Mouse (Mus musculus) ovary, postnatal 36 days (tissue): ENCODE measurements at regions not wholly inside any gene's neighbourhood (a gene's known extent, or its start where the extent isn't known, plus 50 kb on each side); places are given as distances from the start of the nearest gene placed in this dataset.

Experiments
- DNase-seq: peaks from one replicate; pipeline ENCODE4 v3.0.0; 2022; ENCODE audit warnings: low spot score, mixed read lengths

GRCm38 (mm10) chr4:91180241-91181096 is 220.1 kb downstream of the Elavl2 start:
- DNase-seq: no peak

DNA sequence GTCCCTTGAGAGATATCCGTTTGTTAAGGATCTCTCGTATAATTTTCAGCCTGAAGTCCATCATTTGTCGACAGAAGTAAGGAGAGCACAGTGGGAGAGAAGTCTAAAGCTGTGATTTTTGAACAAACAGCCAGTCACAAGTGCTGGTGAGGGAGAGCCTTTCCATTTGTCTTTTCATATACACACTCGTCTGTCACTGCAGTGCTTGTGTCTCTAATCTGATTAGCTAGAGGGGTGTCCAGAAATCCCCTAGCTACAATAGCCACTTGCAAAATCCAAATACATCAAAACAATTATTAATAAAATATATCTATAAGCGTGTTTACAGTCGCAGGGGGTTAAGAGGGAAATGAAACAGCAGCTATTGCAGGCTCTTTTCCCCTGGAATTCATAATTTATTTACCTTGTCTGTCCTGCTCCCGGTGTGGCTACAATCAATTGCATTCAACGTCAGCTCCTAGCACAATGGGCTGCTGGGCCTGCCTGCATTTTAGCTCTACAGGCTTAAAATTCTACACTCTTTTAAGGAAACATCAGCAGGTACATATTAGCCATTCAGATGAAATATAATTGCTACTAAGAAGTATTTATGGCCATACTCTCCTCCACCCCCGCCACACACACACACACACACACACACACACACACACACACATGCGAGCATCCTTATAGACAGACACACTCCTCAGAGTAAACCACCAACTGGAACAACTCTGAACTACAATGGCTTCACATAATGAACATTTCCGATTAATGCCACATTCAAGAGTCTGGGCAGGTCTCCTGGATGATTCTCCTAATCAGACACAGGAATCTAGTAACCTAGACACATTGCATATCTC is 236.1 kb downstream of the Elavl2 start:
- DNase-seq: no peak

DNA sequence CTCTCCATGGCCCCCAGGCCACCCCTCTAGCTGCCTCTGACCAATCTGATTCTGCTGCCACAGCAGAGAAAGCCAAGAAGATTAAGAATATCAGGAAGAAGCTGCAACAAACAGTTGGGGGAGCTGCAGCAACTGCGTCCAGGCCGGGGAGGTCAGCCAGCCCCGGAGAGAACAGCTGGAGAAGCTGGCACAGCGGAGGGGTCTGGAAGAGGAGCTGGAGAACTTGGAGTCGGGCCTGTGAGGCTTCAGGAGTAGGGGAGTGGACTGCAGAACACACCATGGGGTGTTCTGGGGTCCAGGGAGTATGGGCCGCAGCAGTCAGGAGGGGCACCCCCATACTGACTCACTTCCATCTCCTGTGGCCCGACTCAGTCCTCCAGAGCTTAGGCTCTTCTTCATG is 243.5 kb downstream of the Elavl2 start:
- DNase-seq: peak; percentile 72

DNA sequence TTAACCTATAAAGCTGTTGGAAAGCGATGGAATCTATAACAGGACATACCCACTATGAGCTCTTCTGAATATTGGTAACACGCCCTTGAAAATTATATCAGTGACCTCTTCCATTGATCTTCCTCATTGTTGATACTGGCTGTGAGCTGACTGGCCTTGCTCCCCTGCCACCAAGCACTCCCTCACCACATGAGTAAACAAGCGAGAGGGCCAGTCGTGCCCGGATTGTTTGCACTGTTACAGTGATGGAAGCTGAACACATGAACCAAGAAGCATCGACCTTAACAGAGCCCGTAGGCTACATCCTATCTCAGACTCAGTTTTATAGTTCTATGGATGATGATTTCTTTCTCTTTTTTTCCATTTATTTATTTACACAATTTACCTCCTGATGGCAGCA is 255.9 kb downstream of the Elavl2 start:
- DNase-seq: no peak

DNA sequence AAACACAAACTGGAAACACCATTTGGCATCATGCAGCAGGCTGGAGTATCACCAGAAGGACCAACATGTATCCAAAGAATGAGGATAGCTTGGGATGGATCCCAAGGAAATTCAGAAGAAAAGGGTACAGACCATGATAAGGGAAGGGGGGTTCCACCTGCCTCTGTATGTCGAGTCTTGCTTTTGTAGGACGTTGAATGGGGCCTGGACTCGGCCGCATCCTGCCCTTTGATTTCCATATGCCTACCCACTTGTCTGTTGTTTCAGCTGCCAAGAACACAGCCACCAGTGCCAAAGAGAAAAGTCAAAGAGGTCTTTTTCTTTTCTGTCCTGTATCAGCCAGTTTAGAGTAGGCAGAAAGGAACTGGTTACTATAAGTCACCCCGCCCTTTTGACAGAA is 256.7 kb downstream of the Elavl2 start:
- no peak for DNase-seq

DNA sequence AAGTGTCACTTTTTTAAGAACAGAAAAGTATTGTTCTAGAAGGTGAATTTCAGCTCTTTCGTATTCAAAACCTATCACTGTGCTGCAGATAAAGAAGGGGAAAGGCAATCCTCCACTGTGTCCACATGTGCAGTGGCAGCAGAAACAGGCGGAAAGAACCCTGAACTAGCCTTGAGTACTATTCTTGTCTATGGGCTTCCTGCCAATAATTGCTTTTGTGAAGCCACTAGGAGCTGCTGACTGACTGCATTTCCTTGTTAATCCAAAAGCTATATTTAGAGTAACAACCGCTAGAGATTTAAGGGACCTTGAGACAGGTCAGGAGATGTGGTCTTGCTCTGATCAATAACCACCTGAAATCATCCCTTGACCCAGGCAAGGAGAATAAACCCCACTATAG is 265.3 kb downstream of the Elavl2 start:
- DNase-seq: no peak

DNA sequence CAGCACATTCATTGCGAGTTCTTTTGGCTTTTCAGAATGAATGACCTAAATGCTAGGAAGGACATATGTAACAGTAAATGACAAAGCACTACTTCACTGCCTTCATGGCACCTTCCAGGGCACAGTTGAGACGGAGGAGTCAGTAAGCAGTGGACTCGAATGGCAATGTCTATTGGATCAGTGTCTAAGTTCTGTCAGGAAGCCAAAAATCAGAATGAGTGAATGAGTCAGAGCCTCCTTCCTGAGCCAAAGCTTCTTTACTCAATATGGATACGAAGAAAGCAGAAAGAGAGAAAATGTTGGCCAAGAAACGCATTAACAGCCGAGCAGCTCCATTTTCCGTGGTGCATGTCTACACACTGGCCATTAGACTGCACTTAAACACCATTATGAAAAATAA is 268.3 kb downstream of the Elavl2 start:
- no peak for DNase-seq

- DNase-seq: no peak
Measured at GRCm38 (mm10) chr4:91120277-91120676, 280.3 kb downstream of the Elavl2 start.

DNA sequence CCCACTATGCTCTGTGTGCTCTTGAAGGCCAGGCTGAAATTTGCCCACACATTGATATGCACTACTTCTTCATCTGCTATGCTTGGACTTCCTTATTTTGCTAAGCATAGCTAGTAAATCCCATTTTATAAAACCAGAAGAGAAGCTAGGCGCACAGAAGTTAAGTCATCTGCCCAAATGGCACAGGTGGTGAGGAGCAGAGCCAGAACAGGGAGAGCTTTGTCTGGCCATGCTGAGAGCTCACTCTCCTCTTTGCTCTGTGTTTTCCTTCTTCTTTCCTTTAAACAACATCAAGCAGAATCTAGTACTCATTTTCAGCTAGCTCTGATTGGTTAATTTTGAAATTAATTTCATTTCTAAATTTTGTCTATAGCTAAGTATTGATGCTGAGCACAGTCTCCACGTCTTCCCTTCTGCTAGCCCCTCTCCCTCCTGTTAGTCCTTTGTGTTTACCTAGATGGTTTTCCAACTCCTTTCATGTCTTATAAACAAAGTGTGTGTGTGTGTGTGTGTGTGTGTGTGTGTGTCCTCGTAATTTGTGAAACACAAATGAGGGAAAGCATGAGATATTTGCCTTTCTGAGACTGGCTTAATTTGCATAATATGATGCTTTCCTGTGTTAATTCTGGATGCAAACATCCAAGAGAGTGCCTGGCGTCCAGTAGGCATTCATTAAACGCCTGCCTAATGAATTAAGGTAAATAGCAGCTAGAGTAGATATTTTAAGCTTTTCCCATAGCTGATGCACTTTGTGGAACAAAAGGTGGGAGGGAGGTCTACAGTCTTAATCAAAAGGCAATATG is 283.6 kb downstream of the Elavl2 start:
- DNase-seq: no peak

DNA sequence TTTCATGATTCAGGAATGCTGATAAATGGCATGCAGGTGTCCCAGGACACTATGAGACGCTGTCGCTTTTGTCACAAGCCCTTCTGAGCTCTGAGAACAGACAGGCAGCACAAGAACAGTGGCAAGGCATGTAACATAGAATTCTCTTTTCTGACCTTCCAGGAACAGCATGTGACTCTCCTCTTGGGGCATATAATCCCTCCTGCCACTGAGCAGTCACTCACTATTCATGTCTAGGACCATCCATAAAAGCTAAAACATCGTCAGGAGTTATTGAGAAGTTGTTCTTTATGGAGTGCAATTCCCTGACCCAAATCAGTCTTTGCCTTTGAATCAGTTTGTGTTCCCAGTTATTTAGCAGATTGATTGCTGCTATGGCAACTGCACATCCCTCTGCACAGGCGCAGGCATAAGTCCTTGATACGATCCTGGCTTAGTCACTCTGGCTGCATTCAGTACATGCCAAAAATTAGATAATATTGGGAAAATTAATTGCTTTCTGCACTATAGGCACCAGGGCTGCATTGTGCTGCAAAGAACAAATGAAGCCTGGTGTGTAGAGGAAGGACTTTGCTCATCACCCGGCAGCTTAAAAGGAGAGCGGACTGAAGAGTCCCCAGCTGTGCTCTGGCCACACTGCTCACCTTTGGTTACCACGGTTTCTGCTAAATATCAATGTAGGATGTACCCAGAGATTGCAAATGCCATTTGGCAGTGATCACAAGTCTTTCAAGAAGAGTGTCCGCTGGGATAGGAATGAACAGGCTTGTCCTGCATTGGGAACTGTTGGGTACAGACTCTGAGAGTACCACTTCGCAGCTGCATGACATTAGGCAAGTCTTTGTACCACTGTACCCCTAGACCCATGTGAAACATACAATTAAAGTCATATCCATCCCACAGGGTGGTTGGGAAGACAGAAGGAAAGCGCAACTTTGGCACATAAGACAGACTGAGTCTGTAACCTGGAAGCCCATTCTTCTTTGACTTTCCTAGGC is 288.6 kb downstream of the Elavl2 start:
- no peak for DNase-seq

DNA sequence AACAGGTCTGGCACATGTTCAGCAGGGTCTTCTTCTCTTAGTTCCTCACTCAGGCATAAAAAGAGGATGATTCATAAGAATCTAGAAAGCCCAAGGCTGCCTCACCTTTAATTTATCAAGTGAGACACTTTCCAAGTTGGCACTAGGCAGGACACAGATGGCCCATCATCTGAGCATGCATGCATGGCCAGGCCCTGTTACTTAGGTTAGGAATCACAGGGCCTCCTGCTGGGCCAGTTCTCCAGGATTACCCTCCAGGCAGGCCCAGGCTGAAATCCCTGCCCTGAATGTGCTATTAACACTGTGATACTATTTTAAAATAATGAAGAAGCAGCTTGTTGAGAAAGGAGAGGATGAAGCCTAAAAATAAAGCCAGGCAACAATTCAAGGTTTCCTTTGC is 304.5 kb downstream of the Elavl2 start:
- no peak for DNase-seq

DNA sequence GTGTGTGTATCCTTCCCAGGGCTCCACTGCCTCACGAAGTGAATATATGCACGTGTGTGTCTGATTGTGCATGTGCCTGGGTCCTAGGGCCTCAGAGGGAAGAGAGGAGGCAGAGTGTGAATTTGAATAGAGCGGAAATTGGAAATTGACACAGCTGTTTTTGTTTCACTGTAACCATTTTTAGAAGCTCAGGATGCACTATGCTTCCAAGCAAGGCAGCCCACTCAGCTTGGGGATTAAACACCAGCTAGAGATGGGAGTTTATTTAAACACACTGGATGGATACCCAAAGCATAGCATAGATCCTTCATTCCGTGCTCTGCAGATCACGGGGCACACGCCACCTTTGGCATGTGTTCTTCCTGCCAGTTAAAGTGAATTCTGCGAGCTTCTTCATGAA is 306.2 kb downstream of the Elavl2 start:
- DNase-seq: no peak

GRCm38 (mm10) chr4:91093885-91094284 is 306.7 kb downstream of the Elavl2 start:
- no peak for DNase-seq

GRCm38 (mm10) chr4:91092323-91092722 is 308.3 kb downstream of the Elavl2 start:
- DNase-seq: no peak

GRCm38 (mm10) chr4:91091910-91092309 is 308.7 kb downstream of the Elavl2 start:
- no peak for DNase-seq

GRCm38 (mm10) chr4:91083950-91084349 is 316.6 kb downstream of the Elavl2 start:
- no peak for DNase-seq

DNA sequence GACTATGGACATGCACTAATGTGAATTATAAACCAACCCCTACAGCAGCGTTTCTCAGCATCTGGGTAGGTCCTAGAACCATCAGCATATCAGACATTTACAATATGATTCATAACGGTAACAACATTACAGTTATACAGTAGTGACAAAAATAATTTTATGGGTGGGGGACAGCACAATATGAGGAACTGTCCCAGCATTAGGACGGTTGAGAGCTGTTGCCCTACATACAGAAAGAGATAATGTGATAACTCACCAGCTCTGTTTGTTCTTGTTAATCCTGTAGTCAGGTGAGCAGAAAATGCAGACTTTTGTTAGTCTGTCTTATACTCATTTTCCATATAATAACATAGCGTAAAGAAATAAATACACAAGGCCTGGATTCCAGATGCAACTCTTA is 319.1 kb downstream of the Elavl2 start:
- no peak for DNase-seq

DNA sequence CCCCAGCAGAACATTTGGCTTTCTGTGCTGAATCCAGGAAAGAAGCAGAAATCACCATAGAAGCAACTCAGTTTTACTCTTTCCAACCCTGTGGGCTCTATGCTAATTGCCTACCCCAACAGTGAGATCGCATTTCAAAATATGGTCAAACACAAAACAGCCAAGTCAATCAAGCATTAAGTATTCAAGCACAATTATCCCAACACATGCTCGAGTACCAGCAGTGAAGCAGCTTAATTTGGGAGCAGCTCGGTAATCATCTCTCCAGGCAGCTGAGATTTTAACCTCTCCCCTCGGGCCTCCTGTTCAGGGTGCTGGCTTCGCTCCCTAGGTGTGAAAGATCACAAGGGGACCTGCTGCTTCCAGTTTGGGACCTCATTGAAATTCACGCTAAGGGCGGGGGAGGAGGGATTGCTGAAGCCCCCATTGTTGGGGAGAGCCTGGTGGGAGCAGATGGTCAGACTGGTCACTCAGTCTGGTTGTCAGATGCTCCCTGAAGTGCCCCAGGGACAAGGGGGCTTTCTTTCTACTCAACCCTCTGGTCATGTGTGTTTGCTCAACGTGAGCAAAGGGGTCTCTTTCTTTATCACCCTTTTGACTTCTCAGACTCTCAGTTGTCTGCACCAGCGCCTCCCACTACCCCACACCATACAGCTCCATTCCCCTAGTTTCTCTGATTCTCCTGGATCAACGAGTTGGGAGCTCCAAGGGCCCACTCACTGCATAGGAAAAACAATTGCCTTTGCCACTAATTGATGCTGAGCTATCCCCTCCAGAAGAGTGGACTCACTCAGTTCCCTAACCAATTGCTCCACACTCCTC is 319.8 kb downstream of the Elavl2 start:
- DNase-seq: no peak

- DNase-seq: no peak
Measured at GRCm38 (mm10) chr4:91071263-91071662, 329.3 kb downstream of the Elavl2 start.

DNA sequence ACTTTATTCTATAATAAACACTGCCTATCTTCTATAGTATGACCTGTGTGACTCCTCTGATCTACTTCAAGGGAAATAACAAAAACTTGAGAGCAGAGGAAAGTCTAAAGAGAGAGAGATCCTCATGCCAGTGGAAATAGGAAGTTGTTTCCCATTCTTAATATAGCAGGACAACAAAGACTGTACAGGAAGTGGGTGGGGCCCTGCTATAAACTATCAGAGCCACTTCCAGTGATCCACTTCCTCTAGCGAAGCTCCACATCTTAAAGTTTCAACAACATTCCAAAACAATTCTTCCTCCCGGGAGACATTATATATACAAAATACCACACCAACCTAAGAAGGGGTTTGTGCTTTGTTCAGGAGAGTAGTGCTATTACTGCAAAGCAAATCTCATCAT is 339.7 kb downstream of the Elavl2 start:
- DNase-seq: no peak
